Comparison of ENCODE assay signal across 11 mouse cellular contexts in genomic region chr3:55644035-55644618, GRCm38 (mm10).
DNase-seq lines count a peak whose midpoint lies in the region; ATAC-seq and TF ChIP-seq lines count a peak whose summit lies in the region.
"Had no signal": no experiment of that assay in that cellular context is flagged by ENCODE, and none has a peak within 500 bp of the region (broad histone marks: within the 10 kb centered on the region; RNA-seq: fewer than 3 reads in every experiment).

No protein-coding gene starts in this region.

- H3K9ac ChIP-seq in midbrain, embryonic 12.5 days (replicated peaks): no peak overlapping the region

- no peaks in the 10 kb centered on the region for H3K9me3 ChIP-seq in embryonic facial prominence, embryonic 10.5 days
- no peaks in the 10 kb centered on the region for H3K9me3 ChIP-seq in midbrain, embryonic 12.5 days

- peak; percentile 63 for ATAC-seq in midbrain, embryonic 12.5 days (ENCODE audit: low FRiP score, low read depth)

- no peak for TF ChIP-seq CTCF in brain, embryonic 14.5 days (IDR thresholded peaks at IDR 0.05; ENCODE audit: borderline replicate concordance, extremely low read depth, insufficient read depth, insufficient read length)

- H3K4me2 ChIP-seq in midbrain, embryonic 12.5 days (replicated peaks): no peak overlapping the region

- H3K4me1 ChIP-seq in embryonic facial prominence, embryonic 10.5 days: peaks cover 30% of the 10 kb centered on the region
- H3K4me1 ChIP-seq in midbrain, embryonic 12.5 days: peaks cover 9% of the 10 kb centered on the region

- H3K27me3 ChIP-seq in embryonic facial prominence, embryonic 10.5 days (replicated peaks; ENCODE audit: low read depth, poor library complexity, severe bottlenecking): no peaks in the 10 kb centered on the region
- no peaks in the 10 kb centered on the region for H3K27me3 ChIP-seq in midbrain, embryonic 12.5 days

- peak; percentile 68 for DNase-seq in brain, embryonic 14.5 days (ENCODE audit: low read depth)
- DNase-seq in cerebellum, adult 11 months: peak; percentile 41
- DNase-seq in embryonic facial prominence, embryonic 10.5 days (ENCODE audit: low spot score): no peak
- DNase-seq in adrenal gland, adult 2 months: no peak
- DNase-seq in gastrocnemius, postnatal 14 days: no peak
- no peak for DNase-seq in thymus, postnatal 0 days (ENCODE audit: low spot score)
- DNase-seq: heart, adult 18-20 months; heart, postnatal 4 days; kidney, postnatal 10 days had no signal

- H3K36me3 ChIP-seq in embryonic facial prominence, embryonic 10.5 days (replicated peaks): peaks cover 25% of the 10 kb centered on the region
- peaks cover 39% of the 10 kb centered on the region for H3K36me3 ChIP-seq in midbrain, embryonic 12.5 days

- 67% methylated on average over 11 of the region's 11 CpGs for WGBS in embryonic facial prominence, embryonic 10.5 days
- 55% methylated on average over 11 of the region's 11 CpGs for WGBS in midbrain, embryonic 12.5 days

- no peak overlapping the region for H3K4me3 ChIP-seq in embryonic facial prominence, embryonic 10.5 days
- no peak overlapping the region for H3K4me3 ChIP-seq in midbrain, embryonic 12.5 days

- H3K27ac ChIP-seq in embryonic facial prominence, embryonic 10.5 days (replicated peaks): peak overlapping the region; percentile 5; the same call in 1 of the 2 replicates
- H3K27ac ChIP-seq in midbrain, embryonic 12.5 days (replicated peaks): peak overlapping the region; percentile 63
- H3K27ac ChIP-seq: stomach, postnatal 0 days had no signal

- TF ChIP-seq POLR2A in brain, embryonic 14.5 days (IDR thresholded peaks at IDR 0.05; ENCODE audit: borderline replicate concordance, extremely low read depth, insufficient read depth, insufficient read length, poor library complexity, severe bottlenecking): no peak

- intact Hi-C loops in gastrocnemius, postnatal 14 days (cut with DNase I; ENCODE audit: low total_unique reads): no loop called here

Comparison
In these comparisons a context has a peak if more than half of its experiments do, and no peak if none do; other contexts are left out.
1. DNase-seq: peak in brain, embryonic 14.5 days (single experiment) and cerebellum, adult 11 months (single experiment); none in embryonic facial prominence, embryonic 10.5 days (single experiment), adrenal gland, adult 2 months (single experiment), gastrocnemius, postnatal 14 days (single experiment) and thymus, postnatal 0 days (single experiment).